Mouse (Mus musculus): Measurements from ENCODE around the gene Msl1. TPM values are rescaled to one million over a fixed set of nuclear protein-coding genes. Genes with fewer than 3 reads are reported as not detected.

The Msl1 gene
- total and polyA plus RNA-seq, 3 experiments: 25.9 to 58.1 (median 27.3) TPM

GRCm38 (mm10) chr11:98751221-98751782 is 44.0 kb upstream of the Msl1 start:
- dilution Hi-C loops (cut with MboI; ENCODE audit: extremely low pct_ligation_motif_present, extremely low pct_unique_long_range_greater_than_20kb, low sequenced_read_pairs): no loop called here

GRCm38 (mm10) chr11:98752562-98753140 is 42.7 kb upstream of the Msl1 start:
- Histone ChIP-seq H3K9ac (ENCODE audit: insufficient read depth, low read depth) (no peak overlapping the region), H3K4me3 (replicated peaks in 1 of 3; ENCODE audit: low read depth in 2 of 3, low read length in 2 of 3, poor library complexity in 1 of 3) (no peak overlapping the region), H3K27ac (ENCODE audit: insufficient read depth, low read depth) (no peak overlapping the region), H3K9me3 (replicated peaks; ENCODE audit: low read length) (no peaks in the 10 kb centered on the region), H3K27me3 (replicated peaks) (peaks cover 6% of the 10 kb centered on the region), H3K36me3 (replicated peaks in 1 of 2; ENCODE audit: control insufficient read depth in 1 of 2, insufficient read depth in 1 of 2, low read length in 1 of 2) (no peaks in the 10 kb centered on the region), H3K4me2 (ENCODE audit: insufficient read depth, low read depth, poor library complexity, severe bottlenecking) (no peak overlapping the region), H3K4me1 (ENCODE audit: control insufficient read depth in 1 of 2, insufficient read depth in 2 of 2) (peaks cover 34 to 62% of the 10 kb centered on the region in 2 experiments), H3K79me2 (replicated peaks; ENCODE audit: control insufficient read depth, extremely low read depth, insufficient read depth, poor library complexity, severe bottlenecking) (no peaks in the 10 kb centered on the region)
- DNase-seq (ENCODE audit: extremely low read depth): no peak
- TF ChIP-seq ZKSCAN1 (IDR thresholded peaks at IDR 0.05; ENCODE audit: borderline replicate concordance, low read depth, low read length) (no peak), JUN (IDR thresholded peaks at IDR 0.05; ENCODE audit: insufficient read depth, low read depth, low read length) (peak; percentile 43), JUND (conservative IDR thresholded peaks at IDR 0.05; ENCODE audit: low read depth, low read length) (peak; percentile 48; the same call in 1 of the 2 replicates), ZMIZ1 (IDR thresholded peaks at IDR 0.05; ENCODE audit: low read depth, low read length) (no peak), CHD2 (IDR thresholded peaks at IDR 0.05; ENCODE audit: low read length) (no peak), POLR2AphosphoS2 (IDR thresholded peaks at IDR 0.05; ENCODE audit: low read depth, low read length) (no peak)
- dilution Hi-C loops (cut with MboI; ENCODE audit: extremely low pct_ligation_motif_present, extremely low pct_unique_long_range_greater_than_20kb, low sequenced_read_pairs) (no loop called here), in situ Hi-C loops (cut with MboI; ENCODE audit: low pct_ligation_motif_present, low pct_unique_long_range_greater_than_20kb, low sequenced_read_pairs) (no loop called here)

More at GRCm38 (mm10) chr11:98751221-98751782, 44.0 kb upstream of the Msl1 start:
- DNase-seq (ENCODE audit: extremely low read depth): no peak
- H3K79me2 ChIP-seq (replicated peaks; ENCODE audit: control insufficient read depth, extremely low read depth, insufficient read depth, poor library complexity, severe bottlenecking): no peaks in the 10 kb centered on the region
- no peaks in the 10 kb centered on the region for H3K36me3 ChIP-seq (replicated peaks in 1 of 2; ENCODE audit: control insufficient read depth in 1 of 2, insufficient read depth in 1 of 2, low read length in 1 of 2)
- H3K4me2 ChIP-seq (ENCODE audit: insufficient read depth, low read depth, poor library complexity, severe bottlenecking): no peak overlapping the region
- H3K9me3 ChIP-seq (replicated peaks; ENCODE audit: low read length): no peaks in the 10 kb centered on the region
- in situ Hi-C loops (cut with MboI; ENCODE audit: low pct_ligation_motif_present, low pct_unique_long_range_greater_than_20kb, low sequenced_read_pairs): no loop called here
- peaks cover 45 to 74% of the 10 kb centered on the region in 2 experiments for H3K4me1 ChIP-seq (ENCODE audit: control insufficient read depth in 1 of 2, insufficient read depth in 2 of 2)
- no peak overlapping the region for H3K27ac ChIP-seq (ENCODE audit: insufficient read depth, low read depth)
- H3K4me3 ChIP-seq (replicated peaks in 1 of 3; ENCODE audit: low read depth in 2 of 3, low read length in 2 of 3, poor library complexity in 1 of 3): no peak overlapping the region
- TF ChIP-seq NRF1 (IDR thresholded peaks at IDR 0.05; ENCODE audit: low read depth, low read length) (no peak), ETS1 (conservative IDR thresholded peaks at IDR 0.05; ENCODE audit: low read depth, low read length) (no peak), UBTF (IDR thresholded peaks at IDR 0.05; ENCODE audit: low read depth, low read length) (no peak), TBP (conservative IDR thresholded peaks at IDR 0.05; ENCODE audit: low read depth, low read length) (no peak), E2F4 (IDR thresholded peaks at IDR 0.05; ENCODE audit: insufficient replicate concordance, low read depth, low read length) (no peak), POLR2AphosphoS2 (IDR thresholded peaks at IDR 0.05; ENCODE audit: low read depth, low read length) (no peak), SIN3A (IDR thresholded peaks at IDR 0.05; ENCODE audit: low read length) (no peak), POLR2A (IDR thresholded peaks at IDR 0.05; ENCODE audit: low read depth, low read length) (no peak), USF1 (IDR thresholded peaks at IDR 0.05; ENCODE audit: low read depth, low read length) (no peak), ZC3H11A (IDR thresholded peaks at IDR 0.05; ENCODE audit: low read depth, low read length) (no peak), ELF1 (IDR thresholded peaks at IDR 0.05; ENCODE audit: low read depth, low read length) (no peak), MAZ (IDR thresholded peaks at IDR 0.05; ENCODE audit: low read depth, low read length) (no peak), CHD2 (IDR thresholded peaks at IDR 0.05; ENCODE audit: low read length) (no peak), RCOR1 (conservative IDR thresholded peaks at IDR 0.05; ENCODE audit: low read depth, low read length) (no peak), TCF12 (IDR thresholded peaks at IDR 0.05; ENCODE audit: low read depth, low read length) (no peak), MAFK (IDR thresholded peaks at IDR 0.05; ENCODE audit: insufficient replicate concordance, low read length) (no peak), JUN (IDR thresholded peaks at IDR 0.05; ENCODE audit: insufficient read depth, low read depth, low read length) (no peak)
- H3K27me3 ChIP-seq (replicated peaks): peaks cover 11% of the 10 kb centered on the region
- H3K9ac ChIP-seq (ENCODE audit: insufficient read depth, low read depth): no peak overlapping the region

All from CH12.LX (cell line).